Mouse (Mus musculus) intestine, embryonic 16.5 days (tissue): ENCODE data around the gene Scml4. TPM values are rescaled to one million over a fixed set of nuclear protein-coding genes. Genes with fewer than 3 reads are reported as not detected.

Source experiments
- ATAC-seq: fragments of 200-750 bp; cut with Nextera tagmentation; 2 replicates; pipeline ENCODE4 v1.8.0; 2017; ENCODE audit warnings: moderate TSS enrichment, moderate library complexity
- H3K27ac ChIP-seq: fragments of 300-500 bp; sonication (generic); 2 replicates; pipeline ENCODE4 v1.5.1; 2014; ENCODE audit warnings: mild to moderate bottlenecking, low read length
- H3K27me3 ChIP-seq: fragments of 300-500 bp; sonication (generic); replicated peaks from 2 replicates; pipeline ENCODE4 v1.6.1; 2014; ENCODE audit warnings: low read length, control low read depth, mixed read lengths; ENCODE audit not compliant: control insufficient read depth, insufficient read depth
- H3K36me3 ChIP-seq: fragments of 300-500 bp; sonication (generic); 2 replicates; pipeline ENCODE4 v1.6.1; 2014; ENCODE audit warnings: low read length, control low read depth; ENCODE audit not compliant: control insufficient read depth, insufficient read depth
- H3K4me1 ChIP-seq: fragments of 300-500 bp; sonication (generic); 2 replicates; pipeline ENCODE4 v1.6.1; 2014; ENCODE audit warnings: low read length, control low read depth, mixed read lengths; ENCODE audit not compliant: control insufficient read depth, insufficient read depth
- H3K4me2 ChIP-seq: fragments of 300-500 bp; sonication (generic); 2 replicates; pipeline ENCODE4 v1.6.1; 2014; ENCODE audit warnings: low read depth, low read length, control low read depth
- H3K4me3 ChIP-seq: fragments of 300-500 bp; sonication (generic); 2 replicates; pipeline ENCODE4 v1.5.1; 2014; ENCODE audit warnings: mild to moderate bottlenecking, low read length
- H3K9ac ChIP-seq: fragments of 300-500 bp; sonication (generic); 2 replicates; pipeline ENCODE4 v1.6.1; 2014; ENCODE audit warnings: low read depth, low read length
- H3K9me3 ChIP-seq: fragments of 300-500 bp; sonication (generic); 2 replicates; pipeline ENCODE4 v1.6.1; 2016; ENCODE audit warnings: low read length, control low read depth; ENCODE audit not compliant: control insufficient read depth
- WGBS: fragments of 180-500 bp; shearing (Covaris S2); extraction: QIAGEN DNeasy Blood & Tissue Kit; methylation state at CpG from one replicate; pipeline ENCODE4 v1.1.7; 2014; 5-methylcytosine and 5-hydroxymethylcytosine counted together
- polyA plus RNA-seq: library from polyadenylated mRNA; unstranded; fragments of >200 nt; fragmentation: Nextera tagmentation; extraction: Ambion mirVana; gene quantifications from 2 replicates; pipeline ENCODE4 v1.2.1, GENCODE M21; 2015

Scml4 gene
- polyA plus RNA-seq, 1 experiment from 2014 or later = 34.1 TPM

GRCm38 (mm10) chr10:42932862-42933480 is 72.8 kb downstream of the Scml4 start:
- WGBS = 68% methylated on average over 14 of the region's 14 CpGs
- no peak overlapping the region for H3K4me2 ChIP-seq
- no peak for ATAC-seq
- no peaks in the 10 kb centered on the region for H3K9me3 ChIP-seq
- no peaks in the 10 kb centered on the region for H3K27me3 ChIP-seq
- H3K27ac ChIP-seq = no peak overlapping the region; the same call in 1 of the 2 replicates
- H3K4me3 ChIP-seq = no peak overlapping the region
- H3K4me1 ChIP-seq = 0 out of 2 replicates have a peak, but pooled peaks cover 3% of the 10 kb centered on the region
- H3K36me3 ChIP-seq = no peaks in the 10 kb centered on the region
- no peak overlapping the region for H3K9ac ChIP-seq

DNA sequence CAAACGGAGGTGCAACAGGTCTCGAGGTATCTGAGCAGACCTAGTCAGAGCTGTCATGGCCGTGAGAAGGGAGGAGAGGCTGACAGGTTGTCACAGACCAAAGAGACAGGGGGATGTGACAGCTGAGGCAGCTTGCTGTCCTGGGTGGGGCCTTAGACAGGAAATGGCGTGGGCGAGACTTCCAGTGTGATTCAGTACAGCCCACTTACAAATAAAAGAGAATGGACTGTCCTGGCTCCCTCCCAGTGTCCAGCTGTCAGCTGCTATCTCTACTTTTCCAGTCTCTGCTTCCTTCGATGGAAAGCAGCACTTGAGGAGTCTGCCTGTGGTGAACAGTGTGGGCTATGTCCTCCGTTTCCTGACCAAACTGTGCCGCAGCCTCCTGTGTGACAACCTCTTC is 74.5 kb downstream of the Scml4 start:
- ATAC-seq = no peak; the same call in 1 of the 2 replicates

DNA sequence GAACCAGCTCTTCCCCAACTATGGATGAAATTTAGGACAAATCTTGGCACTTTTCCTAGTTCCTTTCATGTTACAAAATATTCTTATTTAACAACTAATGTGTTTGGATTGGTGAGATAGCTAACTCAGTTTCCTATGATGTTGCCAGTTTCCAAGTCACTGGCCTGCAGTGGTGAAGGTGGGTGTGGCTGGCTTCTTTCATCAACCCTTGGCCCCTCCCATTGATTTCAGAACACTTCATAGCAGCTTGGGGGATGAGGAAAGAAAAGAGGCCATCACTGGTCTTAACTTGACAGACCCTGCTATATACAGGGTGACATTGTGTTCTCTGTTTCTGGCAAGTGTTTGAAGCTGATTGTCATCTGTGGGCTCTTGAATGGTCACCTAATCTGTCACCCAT is 76.0 kb downstream of the Scml4 start:
- H3K27me3 ChIP-seq = no peaks in the 10 kb centered on the region
- no peak for ATAC-seq
- no peak overlapping the region for H3K9ac ChIP-seq
- no peak overlapping the region for H3K27ac ChIP-seq
- peaks cover 8% of the 10 kb centered on the region for H3K4me1 ChIP-seq
- H3K9me3 ChIP-seq = no peaks in the 10 kb centered on the region
- H3K36me3 ChIP-seq = no peaks in the 10 kb centered on the region
- no peak overlapping the region for H3K4me3 ChIP-seq
- H3K4me2 ChIP-seq = no peak overlapping the region

More for the DNA sequence above, 74.5 kb downstream of the Scml4 start:
- Histone ChIP-seq H3K36me3 (no peaks in the 10 kb centered on the region), H3K27ac (peak overlapping the region; percentile 26; the same call in 1 of the 2 replicates), H3K9ac (no peak overlapping the region), H3K4me3 (no peak overlapping the region), H3K4me2 (no peak overlapping the region), H3K9me3 (no peaks in the 10 kb centered on the region), H3K27me3 (no peaks in the 10 kb centered on the region), H3K4me1 (peaks cover 5% of the 10 kb centered on the region)
- 60% methylated on average over 8 of the region's 8 CpGs for WGBS

DNA sequence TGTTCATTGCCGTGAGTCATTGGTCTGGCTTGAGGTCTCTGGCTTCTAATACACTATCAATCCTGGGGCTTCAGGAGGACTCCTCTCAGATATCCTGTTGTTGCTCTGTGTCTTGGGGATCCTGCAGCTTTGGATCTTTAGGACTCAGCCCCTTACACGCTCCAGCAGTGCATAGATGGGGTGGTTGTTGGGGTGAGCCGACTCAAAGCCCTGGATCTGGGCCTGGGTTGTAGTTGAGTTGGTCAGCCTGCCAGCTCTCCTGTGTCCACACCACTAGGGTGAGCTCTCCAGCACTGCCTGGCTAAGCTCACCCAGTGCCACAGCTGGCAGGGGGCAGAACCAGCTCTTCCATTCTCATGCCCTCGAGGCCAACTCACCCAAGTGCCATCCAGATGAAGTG is 78.2 kb downstream of the Scml4 start:
- Histone ChIP-seq H3K4me3 (no peak overlapping the region), H3K27ac (no peak overlapping the region), H3K9ac (no peak overlapping the region), H3K9me3 (no peaks in the 10 kb centered on the region), H3K27me3 (no peaks in the 10 kb centered on the region), H3K36me3 (no peaks in the 10 kb centered on the region), H3K4me1 (peaks cover 11% of the 10 kb centered on the region), H3K4me2 (no peak overlapping the region)
- 77% methylated on average over 4 of the region's 4 CpGs for WGBS
- ATAC-seq = no peak

- peaks cover 10% of the 10 kb centered on the region for H3K4me1 ChIP-seq
- ATAC-seq = no peak
- no peaks in the 10 kb centered on the region for H3K36me3 ChIP-seq
- no peaks in the 10 kb centered on the region for H3K9me3 ChIP-seq
- no peaks in the 10 kb centered on the region for H3K27me3 ChIP-seq
- H3K27ac ChIP-seq = peak overlapping the region; percentile 96
- 53% methylated on average over 7 of the region's 7 CpGs for WGBS
- peak overlapping the region; percentile 27 for H3K9ac ChIP-seq
- H3K4me3 ChIP-seq = no peak overlapping the region
- 0 out of 2 replicates have a peak overlapping the region, but pooled peaks have one; percentile 3 for H3K4me2 ChIP-seq
Measured at GRCm38 (mm10) chr10:42939691-42940090, 79.5 kb downstream of the Scml4 start.

GRCm38 (mm10) chr10:42940193-42941050 is 80.3 kb downstream of the Scml4 start:
- peak; percentile 91 for ATAC-seq
- Histone ChIP-seq H3K9ac (peak overlapping the region; percentile 74), H3K36me3 (no peaks in the 10 kb centered on the region), H3K27ac (peak overlapping the region; percentile 96), H3K9me3 (no peaks in the 10 kb centered on the region), H3K4me2 (peak overlapping the region; percentile 57), H3K27me3 (no peaks in the 10 kb centered on the region), H3K4me3 (peak overlapping the region; percentile 54), H3K4me1 (peaks cover 8% of the 10 kb centered on the region)
- WGBS = 58% methylated on average over 21 of the region's 21 CpGs

GRCm38 (mm10) chr10:42941278-42941677 is 81.1 kb downstream of the Scml4 start:
- H3K9me3 ChIP-seq = no peaks in the 10 kb centered on the region
- peaks cover 8% of the 10 kb centered on the region for H3K4me1 ChIP-seq
- H3K36me3 ChIP-seq = no peaks in the 10 kb centered on the region
- 37% methylated on average over 4 of the region's 4 CpGs for WGBS
- H3K27me3 ChIP-seq = no peaks in the 10 kb centered on the region
- H3K9ac ChIP-seq = peak overlapping the region; percentile 74
- H3K27ac ChIP-seq = peak overlapping the region; percentile 96
- peak overlapping the region; percentile 54 for H3K4me3 ChIP-seq
- H3K4me2 ChIP-seq = peak overlapping the region; percentile 57
- ATAC-seq = peak; percentile 19

DNA sequence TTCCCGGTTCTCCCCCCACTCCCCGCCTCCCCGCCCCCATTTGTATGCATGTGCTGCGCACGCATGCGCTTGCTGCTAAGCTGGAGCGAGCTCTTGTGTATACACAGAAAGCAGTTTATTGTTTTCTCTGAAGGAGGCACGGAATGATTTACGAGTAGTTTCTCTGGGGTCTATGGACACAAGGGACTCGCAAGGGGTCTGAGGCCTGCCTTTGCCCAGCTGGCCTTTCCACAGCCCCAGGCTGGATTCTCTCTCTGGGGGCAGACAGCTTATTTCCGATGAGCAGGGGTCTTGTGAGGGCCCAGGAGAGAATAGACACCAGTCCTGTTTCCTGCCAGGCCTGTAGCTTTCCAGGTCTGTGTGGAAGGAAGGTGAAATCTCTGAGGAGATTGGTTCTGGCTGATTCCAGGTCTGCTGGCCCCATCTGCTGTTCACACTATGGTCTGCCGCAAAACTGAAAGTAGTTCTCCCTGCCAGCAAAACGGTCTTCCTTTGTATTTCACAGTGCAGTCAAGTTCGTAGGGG is 81.6 kb downstream of the Scml4 start:
- Histone ChIP-seq H3K4me3 (peak overlapping the region; percentile 54), H3K27me3 (no peaks in the 10 kb centered on the region), H3K27ac (peak overlapping the region; percentile 96)

DNA sequence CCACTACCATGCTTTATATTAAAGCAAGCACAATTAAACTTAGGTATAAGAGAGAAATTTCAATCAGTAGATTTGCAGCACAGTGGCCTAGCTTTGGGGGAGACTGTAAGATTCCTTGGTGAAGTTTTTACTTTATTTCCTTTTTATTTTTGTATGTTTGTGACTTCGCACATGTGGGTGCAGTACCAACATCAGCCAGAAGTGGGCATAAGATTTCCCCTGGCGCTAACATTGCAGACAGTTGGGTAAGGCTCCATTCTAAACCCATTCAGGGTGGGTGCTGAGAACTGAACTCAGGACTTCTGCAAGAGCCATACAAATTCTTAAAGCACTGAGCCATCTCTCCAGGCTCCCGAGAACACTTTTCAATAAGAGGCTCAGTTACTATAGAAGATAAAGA is 82.1 kb downstream of the Scml4 start:
- Histone ChIP-seq H3K27me3 (no peaks in the 10 kb centered on the region), H3K9me3 (no peaks in the 10 kb centered on the region), H3K4me2 (peak overlapping the region; percentile 57; the same call in 1 of the 2 replicates), H3K27ac (no peak overlapping the region), H3K36me3 (no peaks in the 10 kb centered on the region; the same call in 1 of the 2 replicates), H3K9ac (no peak overlapping the region), H3K4me1 (peaks cover 8% of the 10 kb centered on the region), H3K4me3 (peak overlapping the region; percentile 54)
- 92% methylated on average over 3 of the region's 3 CpGs for WGBS
- ATAC-seq = no peak

More for the DNA sequence above, 81.6 kb downstream of the Scml4 start:
- peak overlapping the region; percentile 74 for H3K9ac ChIP-seq
- no peaks in the 10 kb centered on the region for H3K9me3 ChIP-seq
- WGBS = 16% methylated on average over 14 of the region's 14 CpGs
- H3K4me1 ChIP-seq = peaks cover 8% of the 10 kb centered on the region
- peak; percentile 62 for ATAC-seq
- H3K36me3 ChIP-seq = no peaks in the 10 kb centered on the region
- peak overlapping the region; percentile 57 for H3K4me2 ChIP-seq
